Mouse (Mus musculus) embryonic facial prominence, embryonic 15.5 days (tissue): ENCODE measurements around the gene Banp. TPM values are rescaled to one million over a fixed set of nuclear protein-coding genes. Genes with fewer than 3 reads are reported as not detected.

Source experiments
- ATAC-seq: fragments of 200-750 bp; cut with Nextera tagmentation; 2 replicates; pipeline ENCODE4 v1.8.0; 2017; ENCODE audit warnings: low read depth, moderate TSS enrichment; ENCODE audit not compliant: insufficient number of reproducible peaks, low FRiP score, low TSS enrichment
- H3K27ac ChIP-seq: fragments of 300-500 bp; sonication (generic); replicated peaks from 2 replicates; pipeline ENCODE4 v1.5.1; 2015; ENCODE audit warnings: mild to moderate bottlenecking, inconsistent platforms
- H3K27me3 ChIP-seq: fragments of 300-500 bp; sonication (generic); 2 replicates; pipeline ENCODE4 v1.6.1; 2015; ENCODE audit warnings: inconsistent platforms
- H3K36me3 ChIP-seq: fragments of 300-500 bp; sonication (generic); 2 replicates; pipeline ENCODE4 v1.6.1; 2015; ENCODE audit warnings: mild to moderate bottlenecking, inconsistent platforms
- H3K4me1 ChIP-seq: fragments of 300-500 bp; sonication (generic); 2 replicates; pipeline ENCODE4 v1.6.1; 2015; ENCODE audit warnings: inconsistent platforms
- H3K4me2 ChIP-seq: fragments of 300-500 bp; sonication (generic); replicated peaks from 2 replicates; pipeline ENCODE4 v1.6.1; 2015; ENCODE audit warnings: mild to moderate bottlenecking, inconsistent platforms
- H3K4me3 ChIP-seq: fragments of 300-500 bp; sonication (generic); replicated peaks from 2 replicates; pipeline ENCODE4 v1.5.1; 2015; ENCODE audit warnings: mild to moderate bottlenecking, inconsistent platforms
- H3K9ac ChIP-seq: fragments of 300-500 bp; sonication (generic); 2 replicates; pipeline ENCODE4 v1.6.1; 2015; ENCODE audit warnings: inconsistent platforms
- H3K9me3 ChIP-seq: fragments of 300-500 bp; sonication (generic); replicated peaks from 2 replicates; pipeline ENCODE4 v1.6.1; 2016; ENCODE audit warnings: inconsistent platforms
- WGBS: fragments of 180-500 bp; shearing (Covaris S2); methylation state at CpG from one replicate; pipeline ENCODE4 v1.1.7; 2015; 5-methylcytosine and 5-hydroxymethylcytosine counted together
- polyA plus RNA-seq: library from polyadenylated mRNA; unstranded; fragments of >200 nt; fragmentation: Nextera tagmentation; extraction: Ambion mirVana; gene quantifications from 2 replicates; pipeline ENCODE4 v1.2.1, GENCODE M21; 2015

Gene Banp
- polyA plus RNA-seq, 1 experiment from 2014 or later: 46.3 TPM

- Histone ChIP-seq H3K4me3 (no peak overlapping the region), H3K4me1 (peaks cover 31% of the 10 kb centered on the region), H3K4me2 (no peak overlapping the region), H3K9me3 (no peaks in the 10 kb centered on the region), H3K9ac (no peak overlapping the region), H3K27me3 (no peaks in the 10 kb centered on the region), H3K36me3 (peaks cover 59% of the 10 kb centered on the region), H3K27ac (no peak overlapping the region)
- WGBS: 74% methylated on average over 9 of the region's 9 CpGs
- ATAC-seq: no peak; the same call in 1 of the 2 replicates
Measured at GRCm38 (mm10) chr8:121990506-121991255, 41.1 kb downstream of the Banp start.

GRCm38 (mm10) chr8:121991611-121992010 is 42.1 kb downstream of the Banp start:
- Histone ChIP-seq H3K4me3 (no peak overlapping the region), H3K9me3 (no peaks in the 10 kb centered on the region), H3K27me3 (no peaks in the 10 kb centered on the region), H3K4me1 (peaks cover 31% of the 10 kb centered on the region), H3K9ac (no peak overlapping the region), H3K4me2 (no peak overlapping the region), H3K36me3 (peaks cover 53% of the 10 kb centered on the region), H3K27ac (no peak overlapping the region)
- WGBS: 79% methylated on average over 7 of the region's 7 CpGs
- no peak for ATAC-seq

GRCm38 (mm10) chr8:121992911-121993310 is 43.4 kb downstream of the Banp start:
- H3K27ac ChIP-seq: no peak overlapping the region
- H3K4me3 ChIP-seq: no peak overlapping the region
- no peaks in the 10 kb centered on the region for H3K27me3 ChIP-seq
- H3K9ac ChIP-seq: no peak overlapping the region
- no peaks in the 10 kb centered on the region for H3K9me3 ChIP-seq
- ATAC-seq: no peak
- WGBS: 85% methylated on average over 4 of the region's 4 CpGs
- H3K4me1 ChIP-seq: peaks cover 31% of the 10 kb centered on the region
- peaks cover 60% of the 10 kb centered on the region for H3K36me3 ChIP-seq
- H3K4me2 ChIP-seq: no peak overlapping the region

GRCm38 (mm10) chr8:121995112-121995511 is 45.6 kb downstream of the Banp start:
- ATAC-seq: no peak
- Histone ChIP-seq H3K9ac (no peak overlapping the region), H3K27ac (0 out of 2 replicates have a peak overlapping the region, but pooled peaks have one; percentile 24), H3K9me3 (no peaks in the 10 kb centered on the region), H3K4me3 (no peak overlapping the region), H3K36me3 (peaks cover 66% of the 10 kb centered on the region), H3K4me2 (no peak overlapping the region), H3K27me3 (no peaks in the 10 kb centered on the region), H3K4me1 (peaks cover 26% of the 10 kb centered on the region)
- 67% methylated on average over 4 of the region's 4 CpGs for WGBS

GRCm38 (mm10) chr8:121995895-121996294 is 46.3 kb downstream of the Banp start:
- Histone ChIP-seq H3K27ac (no peak overlapping the region), H3K36me3 (peaks cover 66% of the 10 kb centered on the region), H3K9me3 (no peaks in the 10 kb centered on the region), H3K4me1 (peaks cover 19% of the 10 kb centered on the region), H3K4me2 (no peak overlapping the region), H3K4me3 (no peak overlapping the region), H3K9ac (no peak overlapping the region), H3K27me3 (no peaks in the 10 kb centered on the region)
- 84% methylated on average over 3 of the region's 3 CpGs for WGBS
- ATAC-seq: no peak

- H3K36me3 ChIP-seq: peaks cover 71% of the 10 kb centered on the region
- H3K27me3 ChIP-seq: no peaks in the 10 kb centered on the region
- no peak overlapping the region for H3K4me2 ChIP-seq
- no peak overlapping the region for H3K27ac ChIP-seq
- no peak for ATAC-seq
- WGBS: 82% methylated on average over 4 of the region's 4 CpGs
- peaks cover 17% of the 10 kb centered on the region for H3K4me1 ChIP-seq
- no peak overlapping the region for H3K9ac ChIP-seq
- H3K4me3 ChIP-seq: no peak overlapping the region
- H3K9me3 ChIP-seq: no peaks in the 10 kb centered on the region
Measured at GRCm38 (mm10) chr8:121998631-121999030, 49.1 kb downstream of the Banp start.

GRCm38 (mm10) chr8:121999211-121999610 is 49.7 kb downstream of the Banp start:
- peaks cover 16% of the 10 kb centered on the region; the same call in 1 of the 2 replicates for H3K4me1 ChIP-seq
- no peak overlapping the region for H3K4me2 ChIP-seq
- no peak for ATAC-seq
- H3K9me3 ChIP-seq: no peaks in the 10 kb centered on the region
- no peak overlapping the region for H3K9ac ChIP-seq
- WGBS: 87% methylated on average over 5 of the region's 5 CpGs
- H3K36me3 ChIP-seq: peaks cover 68% of the 10 kb centered on the region
- no peak overlapping the region for H3K27ac ChIP-seq
- no peaks in the 10 kb centered on the region for H3K27me3 ChIP-seq
- no peak overlapping the region for H3K4me3 ChIP-seq

GRCm38 (mm10) chr8:122001339-122002115 is 52.0 kb downstream of the Banp start:
- no peak overlapping the region for H3K4me3 ChIP-seq
- 80% methylated on average over 15 of the region's 15 CpGs for WGBS
- no peak overlapping the region for H3K27ac ChIP-seq
- H3K9ac ChIP-seq: no peak overlapping the region
- ATAC-seq: no peak
- H3K4me1 ChIP-seq: 0 out of 2 replicates have a peak, but pooled peaks cover 4% of the 10 kb centered on the region
- peaks cover 78% of the 10 kb centered on the region for H3K36me3 ChIP-seq
- H3K4me2 ChIP-seq: no peak overlapping the region
- H3K9me3 ChIP-seq: no peaks in the 10 kb centered on the region
- H3K27me3 ChIP-seq: no peaks in the 10 kb centered on the region

GRCm38 (mm10) chr8:122003646-122004045 is 54.1 kb downstream of the Banp start:
- Histone ChIP-seq H3K9me3 (no peaks in the 10 kb centered on the region), H3K36me3 (peaks cover 74% of the 10 kb centered on the region), H3K4me3 (no peak overlapping the region), H3K27ac (no peak overlapping the region), H3K4me2 (no peak overlapping the region), H3K9ac (no peak overlapping the region), H3K4me1 (0 out of 2 replicates have a peak, but pooled peaks cover 4% of the 10 kb centered on the region), H3K27me3 (no peaks in the 10 kb centered on the region)
- 82% methylated on average over 8 of the region's 8 CpGs for WGBS
- no peak for ATAC-seq

GRCm38 (mm10) chr8:122004131-122004530 is 54.6 kb downstream of the Banp start:
- Histone ChIP-seq H3K27me3 (no peaks in the 10 kb centered on the region), H3K36me3 (peaks cover 74% of the 10 kb centered on the region), H3K4me1 (0 out of 2 replicates have a peak, but pooled peaks cover 4% of the 10 kb centered on the region), H3K4me2 (no peak overlapping the region), H3K9me3 (no peaks in the 10 kb centered on the region), H3K27ac (no peak overlapping the region), H3K4me3 (no peak overlapping the region), H3K9ac (no peak overlapping the region)
- no peak for ATAC-seq
- WGBS: 69% methylated on average over 5 of the region's 5 CpGs

GRCm38 (mm10) chr8:122005422-122006204 is 56.1 kb downstream of the Banp start:
- Histone ChIP-seq H3K4me3 (no peak overlapping the region), H3K9ac (no peak overlapping the region), H3K27ac (no peak overlapping the region), H3K4me1 (0 out of 2 replicates have a peak, but pooled peaks cover 4% of the 10 kb centered on the region), H3K4me2 (no peak overlapping the region), H3K36me3 (peaks cover 67% of the 10 kb centered on the region), H3K27me3 (no peaks in the 10 kb centered on the region), H3K9me3 (no peaks in the 10 kb centered on the region)
- 85% methylated on average over 25 of the region's 25 CpGs for WGBS
- ATAC-seq: no peak
